Mouse (Mus musculus) skeletal muscle tissue, adult 2 months (tissue): ENCODE measurements at regions not wholly inside any gene's neighbourhood (a gene's known extent, or its start where the extent isn't known, plus 50 kb on each side); places are given as distances from the start of the nearest gene placed in this dataset.

Experiments
- DNase-seq: peaks from one replicate; pipeline ENCODE4 v3.0.0-alpha.2; 2012; ENCODE audit warnings: low read depth, low spot score

- no peak for DNase-seq
Measured at GRCm38 (mm10) chr11:28660377-28660776, 76.3 kb upstream of the Ccdc85a start.

GRCm38 (mm10) chr11:28655169-28655846 is 71.2 kb upstream of the Ccdc85a start:
- no peak for DNase-seq

GRCm38 (mm10) chr11:28649446-28649845 is 65.3 kb upstream of the Ccdc85a start:
- DNase-seq: no peak

- DNase-seq: no peak
Measured at GRCm38 (mm10) chr11:28648916-28649315, 64.8 kb upstream of the Ccdc85a start.

GRCm38 (mm10) chr11:28639081-28639480 is 55.0 kb upstream of the Ccdc85a start:
- no peak for DNase-seq

GRCm38 (mm10) chr11:28636752-28637151 is 52.6 kb upstream of the Ccdc85a start:
- DNase-seq: no peak
